Mouse (Mus musculus): ENCODE results near the gene H1foo. TPM values are rescaled to one million over a fixed set of nuclear protein-coding genes. Genes with fewer than 3 reads are reported as not detected.

Gene H1foo
- polyA plus RNA-seq, 1 experiment from 2014 or later, result 0.23 TPM

GRCm38 (mm10) chr6:115985622-115986021, 40.9 kb downstream of the H1foo start:
- no peak for DNase-seq (ENCODE audit: low spot score)

GRCm38 (mm10) chr6:115986472-115987095, 41.8 kb downstream of the H1foo start:
- DNase-seq (ENCODE audit: low spot score), result no peak

GRCm38 (mm10) chr6:115987096-115987747, 42.5 kb downstream of the H1foo start:
- DNase-seq (ENCODE audit: low spot score), result no peak

GRCm38 (mm10) chr6:115989032-115989431, 44.3 kb downstream of the H1foo start:
- DNase-seq (ENCODE audit: low spot score), result no peak

- peak; percentile 95 for DNase-seq (ENCODE audit: low spot score)
These were observed 44.9 kb downstream of the H1foo start for GRCm38 (mm10) chr6:115989607-115990006.

GRCm38 (mm10) chr6:115990056-115990455, 45.3 kb downstream of the H1foo start:
- DNase-seq (ENCODE audit: low spot score), result no peak

- DNase-seq (ENCODE audit: low spot score), result no peak
These were observed 45.7 kb downstream of the H1foo start for GRCm38 (mm10) chr6:115990479-115990878.

- peak; percentile 39 for DNase-seq (ENCODE audit: low spot score)
These were observed 46.6 kb downstream of the H1foo start for GRCm38 (mm10) chr6:115991108-115991880.

- no peak for DNase-seq (ENCODE audit: low spot score)
These were observed 47.3 kb downstream of the H1foo start for GRCm38 (mm10) chr6:115991881-115992620.

- DNase-seq (ENCODE audit: low spot score), result peak; percentile 39
These were observed 48.2 kb downstream of the H1foo start for GRCm38 (mm10) chr6:115992981-115993380.

GRCm38 (mm10) chr6:115993463-115994145, 48.9 kb downstream of the H1foo start:
- DNase-seq (ENCODE audit: low spot score), result peak; percentile 58

- DNase-seq (ENCODE audit: low spot score), result no peak
These were observed 49.6 kb downstream of the H1foo start for GRCm38 (mm10) chr6:115994146-115994876.

GRCm38 (mm10) chr6:115994877-115995520, 50.3 kb downstream of the H1foo start, which contains the start of gene Plxnd1:
Gene Plxnd1 (minus strand): TSS chr6:115995005.
- DNase-seq (ENCODE audit: low spot score), result peak; percentile 90

- no peak for DNase-seq (ENCODE audit: low spot score)
These were observed 50.8 kb downstream of the H1foo start for GRCm38 (mm10) chr6:115995531-115995941.

- DNase-seq (ENCODE audit: low spot score), result peak; percentile 82
These were observed 51.6 kb downstream of the H1foo start for GRCm38 (mm10) chr6:115996171-115996851.

GRCm38 (mm10) chr6:115997726-115998311, 53.1 kb downstream of the H1foo start:
- no peak for DNase-seq (ENCODE audit: low spot score)

GRCm38 (mm10) chr6:115998758-115999157, 54.0 kb downstream of the H1foo start:
- no peak for DNase-seq (ENCODE audit: low spot score)

- no peak for DNase-seq (ENCODE audit: low spot score)
These were observed 54.5 kb downstream of the H1foo start for GRCm38 (mm10) chr6:115999227-115999626.

Measured in thymus, postnatal 0 days (tissue).